Mouse (Mus musculus): Measurements from ENCODE around the gene Nkd1. TPM values are rescaled to one million over a fixed set of nuclear protein-coding genes. Genes with fewer than 3 reads are reported as not detected.

Nkd1 gene
- total RNA-seq, 2 experiments from 2014 or later = 19.7 to 25.5 TPM

DNA sequence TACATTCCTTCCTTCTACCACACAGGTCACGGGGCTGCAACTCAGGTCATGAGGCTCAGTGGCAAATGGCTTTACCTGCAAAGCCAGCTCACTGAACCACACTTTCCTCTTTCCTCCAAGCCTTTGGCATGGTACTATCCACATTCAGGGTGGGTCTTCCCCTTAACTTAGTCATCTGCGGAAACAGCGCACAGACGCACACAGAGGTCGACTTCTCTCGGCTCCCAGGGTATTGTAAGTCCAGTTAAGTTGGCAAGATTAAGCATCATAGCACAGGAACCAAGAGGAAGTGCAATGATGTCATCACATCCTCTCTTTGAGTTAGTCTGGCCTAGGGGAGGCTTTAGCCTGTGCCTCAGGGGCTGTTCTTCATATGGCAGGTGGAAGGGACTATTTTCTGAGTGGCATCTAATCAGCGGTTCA, 112.2 kb downstream of the Nkd1 start:
- intact Hi-C loops (cut with DNase I) = no loop called here
- DNase-seq (ENCODE audit: low spot score in 2 of 2) = no peak

DNA sequence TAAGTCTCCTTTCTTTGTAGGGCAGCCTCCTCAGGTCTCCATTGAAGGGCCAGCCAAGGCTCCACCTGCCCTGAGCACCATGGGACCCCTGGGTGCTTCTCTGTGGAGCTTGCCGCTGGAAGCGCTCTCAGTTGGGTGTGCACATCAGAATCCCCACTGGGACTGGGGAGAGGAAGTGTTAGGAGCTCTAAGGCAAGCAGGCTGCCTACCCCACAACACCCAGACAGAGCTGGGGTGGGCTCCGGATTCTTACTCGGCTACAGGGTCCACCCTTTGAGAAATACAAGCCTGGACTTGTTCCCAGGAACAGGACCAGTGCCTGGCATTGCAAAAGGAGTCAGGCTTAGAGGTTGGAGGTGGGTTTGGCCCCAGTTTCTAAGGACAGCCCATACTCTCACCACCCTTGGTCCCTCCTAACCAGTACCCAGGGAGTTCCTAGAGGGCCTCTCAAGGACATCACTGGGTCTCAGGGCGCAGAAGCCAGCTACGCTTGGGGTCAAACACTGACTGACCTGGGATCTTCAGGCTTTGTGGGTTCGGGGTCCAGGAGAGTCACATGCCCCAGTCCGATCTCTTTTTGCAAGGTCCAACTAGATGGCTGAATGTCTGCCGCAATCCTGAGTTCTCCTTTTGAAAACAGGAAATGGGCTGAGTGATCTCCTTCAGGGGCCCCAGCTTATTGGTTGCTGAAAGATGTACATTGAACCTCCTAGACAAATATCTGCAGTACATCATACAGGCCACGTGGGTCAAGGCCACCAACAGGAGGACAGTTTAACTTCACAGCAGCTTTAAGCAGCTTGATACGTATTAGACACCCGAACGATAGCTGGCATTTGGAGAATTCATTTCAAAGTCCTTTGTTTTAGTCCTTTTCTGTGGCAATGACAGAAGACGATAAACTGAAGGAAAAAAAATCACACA, 114.6 kb downstream of the Nkd1 start, which contains the start of gene Snx20:
TSS of gene Snx20 (minus strand) at position 655 of the 924 bp plus-strand sequence.
- intact Hi-C loops (cut with DNase I) = no loop called here
- DNase-seq (ENCODE audit: low spot score in 2 of 2) = no peak

DNA sequence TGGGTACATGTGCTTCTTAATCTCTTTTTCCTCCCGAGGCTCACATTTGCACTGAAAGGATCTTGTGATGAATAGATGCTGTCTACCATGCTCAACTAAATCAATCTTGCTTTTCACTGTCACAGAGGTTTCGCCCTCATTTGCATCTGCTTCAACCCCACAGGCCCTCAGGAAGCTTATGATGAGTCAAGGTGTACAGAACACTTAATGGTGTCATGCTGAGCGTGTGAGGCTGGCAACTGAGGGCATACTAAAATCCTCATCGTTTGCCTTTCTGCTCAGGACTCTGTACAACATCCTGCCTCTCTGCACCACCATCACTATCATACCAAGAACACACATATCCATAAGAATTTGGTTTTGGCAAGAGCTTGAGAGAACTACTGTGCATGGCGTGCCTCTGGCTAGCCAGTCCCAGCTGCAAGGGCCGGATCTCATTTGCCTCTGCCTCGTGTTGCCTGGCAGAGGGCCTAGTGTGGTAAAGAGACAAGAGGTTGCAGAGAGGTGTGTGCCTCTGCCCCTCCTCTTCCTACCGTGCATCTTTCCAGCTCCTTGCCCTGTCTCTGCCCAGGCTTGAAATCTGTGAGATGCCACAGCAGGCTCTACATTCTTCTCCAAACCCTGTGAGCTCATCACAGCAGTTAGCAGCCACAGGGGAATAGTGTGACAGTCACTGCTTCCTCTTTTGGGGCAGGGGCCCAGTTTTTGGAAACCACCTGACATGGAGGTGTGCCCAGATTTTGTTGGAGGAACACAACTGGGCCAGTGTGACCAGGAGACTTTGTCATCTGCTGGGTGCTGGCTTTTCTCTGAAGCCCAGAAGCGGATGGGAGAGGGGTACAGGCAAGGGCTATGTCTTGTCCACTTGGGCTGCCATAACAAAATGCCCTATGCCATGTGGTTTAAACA, 116.2 kb downstream of the Nkd1 start:
- intact Hi-C loops (cut with DNase I) = no loop called here
- DNase-seq (ENCODE audit: low spot score in 2 of 2) = no peak

DNA sequence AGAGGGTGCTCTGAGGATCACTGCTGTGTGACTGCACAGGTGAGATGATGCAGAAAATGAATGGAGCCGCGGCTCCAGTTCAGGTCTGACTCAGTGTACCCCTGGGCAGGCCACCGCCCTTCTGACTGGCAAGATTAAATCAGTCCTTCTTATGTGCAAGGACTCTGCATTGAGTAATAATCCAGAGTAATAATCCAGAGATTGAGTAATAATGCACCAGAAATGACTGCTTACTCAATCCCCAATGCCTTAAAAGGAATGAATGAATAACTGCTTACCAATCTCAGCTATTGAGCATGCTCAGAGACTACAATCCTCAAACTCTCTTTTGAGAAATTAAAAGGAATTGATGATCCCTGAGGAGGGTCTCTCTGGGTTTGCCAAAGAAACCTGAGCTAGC, 117.8 kb downstream of the Nkd1 start:
- intact Hi-C loops (cut with DNase I) = no loop called here
- DNase-seq (ENCODE audit: low spot score in 2 of 2) = no peak

DNA sequence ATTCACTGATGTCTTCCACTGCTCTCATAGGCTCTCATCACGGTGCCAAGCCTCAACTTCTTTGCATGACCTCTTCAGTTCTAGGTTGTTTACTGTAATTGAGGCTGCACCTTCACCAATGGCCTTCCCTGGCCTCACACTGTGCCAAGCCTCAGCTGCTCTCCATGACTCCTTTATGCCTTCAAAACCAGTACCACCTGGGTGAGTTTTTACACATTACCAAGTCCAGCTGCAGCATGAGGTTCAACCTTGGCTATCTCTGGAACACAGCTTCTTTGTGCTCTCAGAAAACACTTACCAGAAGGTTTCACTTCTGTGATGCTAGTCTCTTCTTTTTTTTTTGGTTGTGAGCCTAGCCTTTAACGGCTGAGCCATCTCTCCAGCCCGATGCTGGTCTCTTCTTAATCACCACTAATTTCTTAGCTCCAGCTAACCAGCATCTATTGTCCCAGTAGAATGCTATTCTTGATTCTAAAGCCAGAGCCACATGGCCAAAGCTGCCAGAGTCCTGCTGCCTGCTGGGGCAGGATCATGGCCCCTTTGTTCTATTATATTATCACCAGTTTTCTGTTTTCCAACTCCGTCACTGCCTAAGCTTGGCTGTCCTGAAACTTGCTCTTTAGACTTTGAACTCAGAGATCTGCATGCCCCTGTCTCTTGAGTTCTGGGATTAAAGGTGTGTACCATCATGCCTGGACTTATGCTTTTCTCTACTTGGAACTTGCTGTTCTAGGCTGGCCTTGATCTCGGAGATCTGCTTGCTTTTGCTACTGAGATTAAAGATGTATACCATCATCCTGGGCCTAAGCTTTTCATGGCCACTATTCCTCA, 121.8 kb downstream of the Nkd1 start:
- DNase-seq (ENCODE audit: low spot score in 2 of 2) = no peak
- intact Hi-C loops (cut with DNase I) = no loop called here

Other genes starting within 250 kb of the Nkd1 start
- gene Adcy7, start 249.0 kb upstream of the Nkd1 start, total RNA-seq (2021) = 1 to 10 TPM; 4.9 to 5.0 TPM
- 10 to 100 TPM; 60.0 to 60.1 TPM for gene Brd7, start 159.2 kb upstream of the Nkd1 start, total RNA-seq (2021)
- 1 to 10 TPM; 1.8 to 2.0 TPM for gene Snx20, start 114.8 kb downstream of the Nkd1 start, total RNA-seq (2021)
- under 1 TPM; 0.51 to 0.53 TPM for gene Nod2, start 126.0 kb downstream of the Nkd1 start, total RNA-seq (2021)
- 10 to 100 TPM; 73.8 to 85.9 TPM for gene Cyld, start 175.7 kb downstream of the Nkd1 start, total RNA-seq (2021)

All from left cerebral cortex, postnatal 14 days (tissue).